10 mouse cellular contexts compared by ENCODE assay signal in genomic region chr10:84056323-84057169, GRCm38 (mm10).
A peak's percentile ranks its signal among the peaks of the same experiment; 100 is the strongest.
DNase-seq lines count a peak whose midpoint lies in the region; ATAC-seq and TF ChIP-seq lines count a peak whose summit lies in the region.
"Had no signal": no experiment of that assay in that cellular context is flagged by ENCODE, and none has a peak within 500 bp of the region (broad histone marks: within the 10 kb centered on the region; RNA-seq: fewer than 3 reads in every experiment).

No protein-coding gene starts in this region.

- no peak for TF ChIP-seq CTCF in heart, postnatal 0 days (IDR thresholded peaks at IDR 0.05; ENCODE audit: low read depth)
- no peak for TF ChIP-seq CTCF in hindbrain, postnatal 0 days (IDR thresholded peaks at IDR 0.05; ENCODE audit: low read depth)

- peak overlapping the region; percentile 8; the same call in 1 of the 2 replicates for H3K27ac ChIP-seq in heart, postnatal 0 days (ENCODE audit: low read depth)
- no peak overlapping the region for H3K27ac ChIP-seq in hindbrain, postnatal 0 days
- H3K27ac ChIP-seq: neural tube, embryonic 12.5 days had no signal

- DNase-seq in heart, adult 11 months = peak; percentile 93
- DNase-seq in heart, postnatal 25 days (ENCODE audit: low spot score) = no peak
- DNase-seq in urinary bladder, postnatal 25 days (ENCODE audit: low spot score) = peak; percentile 7
- no peak for DNase-seq in urinary bladder, postnatal 36 days (ENCODE audit: low spot score in 2 of 2)
- DNase-seq in heart, postnatal 0 days (ENCODE audit: low spot score) = no peak
- DNase-seq in hindbrain, postnatal 0 days (ENCODE audit: low spot score) = no peak
- no peak for DNase-seq in gastrocnemius, postnatal 25 days

- no peak overlapping the region for H3K4me3 ChIP-seq in heart, postnatal 0 days (ENCODE audit: low read depth, low read length)
- H3K4me3 ChIP-seq in hindbrain, postnatal 0 days (ENCODE audit: low read length) = no peak overlapping the region
- H3K4me3 ChIP-seq: neural tube, embryonic 12.5 days had no signal

- TF ChIP-seq EP300 in heart, postnatal 0 days (IDR thresholded peaks at IDR 0.05; ENCODE audit: low read depth) = no peak

- H3K27me3 ChIP-seq in heart, postnatal 0 days (ENCODE audit: control insufficient read depth, insufficient read depth, low read length) = no peaks in the 10 kb centered on the region
- no peaks in the 10 kb centered on the region for H3K27me3 ChIP-seq in hindbrain, postnatal 0 days (ENCODE audit: insufficient read depth, low read length)
- H3K27me3 ChIP-seq: neural tube, embryonic 12.5 days had no signal

- peaks cover 36% of the 10 kb centered on the region for H3K4me1 ChIP-seq in heart, postnatal 0 days (ENCODE audit: control insufficient read depth, insufficient read depth)
- peaks cover 12% of the 10 kb centered on the region for H3K4me1 ChIP-seq in hindbrain, postnatal 0 days (ENCODE audit: insufficient read depth, low read length)

- no peaks in the 10 kb centered on the region for H3K36me3 ChIP-seq in heart, postnatal 0 days (replicated peaks; ENCODE audit: control insufficient read depth, insufficient read depth, low read length)
- H3K36me3 ChIP-seq in hindbrain, postnatal 0 days (ENCODE audit: insufficient read depth, low read length) = no peaks in the 10 kb centered on the region
- H3K36me3 ChIP-seq: neural tube, embryonic 12.5 days had no signal

- H3K9me3 ChIP-seq in heart, postnatal 0 days (replicated peaks; ENCODE audit: control insufficient read depth, low read length) = no peaks in the 10 kb centered on the region
- no peaks in the 10 kb centered on the region for H3K9me3 ChIP-seq in hindbrain, postnatal 0 days (ENCODE audit: low read length)
- H3K9me3 ChIP-seq: neural tube, embryonic 12.5 days had no signal

- ATAC-seq in heart, postnatal 0 days (ENCODE audit: insufficient read depth, low read depth) = no peak
- ATAC-seq in hindbrain, postnatal 0 days = no peak
- no peak for ATAC-seq in frontal cortex, adult (ENCODE audit: low TSS enrichment)
- ATAC-seq: forebrain, embryonic 16.5 days had no signal

- intact Hi-C loops in heart, postnatal 25 days (cut with DNase I) = loop anchor here (5.0 kb wide), 4 partner anchors 86 to 381 kb away; no protein-coding TSS in a partner anchor

- no peak overlapping the region for H3K4me2 ChIP-seq in heart, postnatal 0 days (ENCODE audit: low read depth, low read length)
- H3K4me2 ChIP-seq in hindbrain, postnatal 0 days (ENCODE audit: low read depth, low read length) = no peak overlapping the region
- H3K4me2 ChIP-seq: neural tube, embryonic 12.5 days had no signal

- no peak overlapping the region for H3K9ac ChIP-seq in heart, postnatal 0 days (replicated peaks; ENCODE audit: low read depth, low read length)
- no peak overlapping the region for H3K9ac ChIP-seq in hindbrain, postnatal 0 days (replicated peaks; ENCODE audit: low read length)
- H3K9ac ChIP-seq: neural tube, embryonic 12.5 days had no signal

- 77% methylated on average over 14 of the region's 14 CpGs for WGBS in heart, postnatal 0 days
- WGBS in hindbrain, postnatal 0 days = 87% methylated on average over 14 of the region's 14 CpGs

Comparison
In these comparisons a context has a peak if more than half of its experiments do, and no peak if none do; other contexts are left out.
1. DNase-seq: peak in heart, adult 11 months (single experiment) and urinary bladder, postnatal 25 days (single experiment); none in heart, postnatal 25 days (single experiment), urinary bladder, postnatal 36 days (0 of 2), heart, postnatal 0 days (single experiment), hindbrain, postnatal 0 days (single experiment) and gastrocnemius, postnatal 25 days (single experiment).